Mouse (Mus musculus) right cerebral cortex, adult 18-20 months (tissue): Measurements from ENCODE around the gene Stx17.

Experiments used
- DNase-seq: peaks from one replicate; pipeline ENCODE4 v3.0.0; 2022; ENCODE audit warnings: mixed read lengths

Gene Stx17

GRCm38 (mm10) chr4:48124773-48125469, at the start of gene Stx17:
Stx17 (plus strand) TSS chr4:48124915.
- peak; percentile 88 for DNase-seq

GRCm38 (mm10) chr4:48076693-48077471, 47.8 kb upstream of the Stx17 start:
- DNase-seq, result no peak

GRCm38 (mm10) chr4:48078213-48078612, 46.5 kb upstream of the Stx17 start:
- DNase-seq, result no peak

GRCm38 (mm10) chr4:48079285-48080039, 45.3 kb upstream of the Stx17 start:
- DNase-seq, result no peak

GRCm38 (mm10) chr4:48083452-48083851, 41.3 kb upstream of the Stx17 start:
- DNase-seq, result no peak

- DNase-seq, result no peak
Observed at GRCm38 (mm10) chr4:48086609-48087008, 38.1 kb upstream of the Stx17 start.

- no peak for DNase-seq
Observed at GRCm38 (mm10) chr4:48087497-48087896, 37.2 kb upstream of the Stx17 start.

- no peak for DNase-seq
Observed at GRCm38 (mm10) chr4:48093221-48093620, 31.5 kb upstream of the Stx17 start.

- DNase-seq, result no peak
Observed at GRCm38 (mm10) chr4:48100217-48100616, 24.5 kb upstream of the Stx17 start.

GRCm38 (mm10) chr4:48101981-48102380, 22.7 kb upstream of the Stx17 start:
- no peak for DNase-seq

- DNase-seq, result peak; percentile 22
Observed at GRCm38 (mm10) chr4:48105387-48105786, 19.3 kb upstream of the Stx17 start.

GRCm38 (mm10) chr4:48107086-48107485, 17.6 kb upstream of the Stx17 start:
- DNase-seq, result no peak

GRCm38 (mm10) chr4:48108591-48108990, 16.1 kb upstream of the Stx17 start:
- no peak for DNase-seq

GRCm38 (mm10) chr4:48110331-48110730, 14.4 kb upstream of the Stx17 start:
- DNase-seq, result no peak

- DNase-seq, result peak; percentile 14
Observed at GRCm38 (mm10) chr4:48116191-48116590, 8.5 kb upstream of the Stx17 start.

GRCm38 (mm10) chr4:48124416-48124772, 321 bp upstream of the Stx17 start:
- DNase-seq, result no peak

- no peak for DNase-seq
Observed at GRCm38 (mm10) chr4:48130314-48130713, 5.6 kb downstream of the Stx17 start.

GRCm38 (mm10) chr4:48131606-48132005, 6.9 kb downstream of the Stx17 start:
- no peak for DNase-seq

GRCm38 (mm10) chr4:48132721-48133120, 8.0 kb downstream of the Stx17 start:
- DNase-seq, result no peak

GRCm38 (mm10) chr4:48149492-48149891, 24.8 kb downstream of the Stx17 start:
- no peak for DNase-seq

GRCm38 (mm10) chr4:48153229-48153628, 28.5 kb downstream of the Stx17 start:
- DNase-seq, result peak; percentile 53

GRCm38 (mm10) chr4:48155864-48156263, 31.1 kb downstream of the Stx17 start:
- DNase-seq, result no peak

- DNase-seq, result no peak
Observed at GRCm38 (mm10) chr4:48160386-48160785, 35.7 kb downstream of the Stx17 start.

GRCm38 (mm10) chr4:48163851-48164250, 39.1 kb downstream of the Stx17 start:
- no peak for DNase-seq
